Mouse (Mus musculus): ENCODE results near the gene Gm20388.

GRCm38 (mm10) chr8:120437666-120438395, 527.2 kb downstream of the Gm20388 start:
- no peak for TF ChIP-seq CTCF (IDR thresholded peaks at IDR 0.05; ENCODE audit: extremely low read depth, insufficient read depth, low read length)
- TF ChIP-seq POLR2A (IDR thresholded peaks at IDR 0.05; ENCODE audit: extremely low read depth, insufficient read depth, low read length): no peak

Measured in cortical plate, adult 2 months (tissue).